Comparison of ENCODE assay signal across 8 mouse cellular contexts in the genomic region with DNA sequence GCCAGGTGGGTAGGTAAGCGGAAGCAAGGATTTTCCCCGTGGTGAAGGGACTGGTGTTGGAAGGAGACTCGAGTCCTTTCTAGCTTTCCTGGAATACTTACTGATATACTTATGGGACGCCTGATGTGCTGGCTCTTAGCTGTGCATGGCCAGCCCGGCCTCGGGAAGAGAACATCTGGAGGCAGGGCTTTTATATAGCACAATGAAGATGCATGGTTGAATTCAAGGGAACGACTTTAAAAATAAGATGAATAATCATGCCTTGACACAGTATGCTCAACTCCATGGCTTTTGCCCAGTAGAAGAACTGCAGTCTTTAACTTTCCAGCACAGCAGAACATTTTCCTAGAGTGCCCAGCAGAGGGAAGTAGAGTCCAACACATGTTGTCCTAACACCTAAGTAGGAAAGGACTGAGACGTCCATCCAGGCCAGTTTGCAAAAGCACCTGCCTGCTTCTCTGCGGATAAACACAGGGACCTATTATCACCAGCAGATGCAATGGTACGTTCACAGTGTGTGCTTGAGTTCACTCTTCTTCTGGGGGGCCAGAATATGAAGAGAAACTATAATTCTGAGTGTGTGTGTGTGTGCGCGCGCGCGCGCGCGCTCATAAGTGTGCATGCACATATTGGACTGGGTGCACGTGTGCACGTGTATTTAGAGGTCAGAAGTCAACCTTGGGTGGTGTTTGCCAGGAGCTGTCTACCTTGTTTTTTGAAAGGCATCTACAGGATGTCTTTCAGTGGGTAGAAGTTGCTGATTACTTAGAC. TPM values are rescaled to one million over a fixed set of nuclear protein-coding genes. Genes with fewer than 3 reads are reported as not detected.
DNase-seq lines count a peak whose midpoint lies in the region; ATAC-seq and TF ChIP-seq lines count a peak whose summit lies in the region.

No protein-coding gene starts in this region.

- ATAC-seq in megakaryocyte-erythroid progenitor cell, adult 5-6 weeks (replicated peaks; ENCODE audit: low FRiP score, low TSS enrichment, poor library complexity, severe bottlenecking) = peak; percentile 75

- DNase-seq in ovary, adult 18-20 months (ENCODE audit: low spot score) = peak; percentile 50
- DNase-seq in ovary, postnatal 10 days (ENCODE audit: low spot score) = no peak
- peak; percentile 63 to 74 for DNase-seq in cerebellum, postnatal 36 days
- peak; percentile 62 for DNase-seq in gastrocnemius, adult 18-20 months (ENCODE audit: low spot score)
- peak; percentile 63 for DNase-seq in induced T-regulatory cell, adult 2 months (ENCODE audit: low read depth)
- peak; percentile 64 to 67 for DNase-seq in left cerebral cortex, adult 2 months (ENCODE audit: extremely low spot score in 1 of 2, low spot score in 2 of 2)
- peak; percentile 43 to 50 for DNase-seq in right cerebral cortex, postnatal 36 days (ENCODE audit: low spot score in 2 of 2)

- intact Hi-C loops in left cerebral cortex, adult 2 months (cut with DNase I) = loop anchor here (1.0 to 5.0 kb wide), 2 partner anchors 212 to 274 kb away; no protein-coding TSS in a partner anchor

- peak; percentile 79 for TF ChIP-seq CTCF in left cerebral cortex, adult 2 months (IDR thresholded peaks at IDR 0.05)

- H3K27ac ChIP-seq in left cerebral cortex, adult 2 months = no peak overlapping the region

- no peak overlapping the region for H3K4me3 ChIP-seq in left cerebral cortex, adult 2 months

RNA-seq across cellular contexts. Expression of gene Echdc3, which starts 19.8 kb away (rescaled TPM):
- total RNA-seq in gastrocnemius, adult 18-20 months (2021) = 1 to 10 TPM; 5.2 to 5.8 TPM
- 1 to 10 TPM; 1.1 to 1.5 TPM for total RNA-seq in left cerebral cortex, adult 2 months (2021)
- total RNA-seq in megakaryocyte-erythroid progenitor cell, adult 5-6 weeks (2014; fragmentation: Nextera tagmentation) = 1.9 TPM in 1 of 2 replicates, not detected in the other
- 0.15 TPM in 1 of 2 replicates, not detected in the other for total RNA-seq in megakaryocyte-erythroid progenitor cell, adult 5-6 weeks (2017)
